Mouse (Mus musculus): ENCODE measurements at regions not wholly inside any gene's neighbourhood (a gene's known extent, or its start where the extent isn't known, plus 50 kb on each side); places are given as distances from the start of the nearest gene placed in this dataset.
A peak's percentile ranks its signal among the peaks of the same experiment; 100 is the strongest.
"Not testable (repeated sequence)": the region's sequence is repeated elsewhere in the genome, so short reads cannot be mapped to it uniquely, and the experiment has no call there.

- WGBS, result 47% methylated on average over 9 of the region's 9 CpGs
- Histone ChIP-seq H3K27ac (no peak overlapping the region), H3K4me2 (no peak overlapping the region), H3K27me3 (replicated peaks) (no peaks in the 10 kb centered on the region), H3K4me3 (replicated peaks) (no peak overlapping the region), H3K4me1 (0 out of 2 replicates have a peak, but pooled peaks cover 5% of the 10 kb centered on the region), H3K36me3 (no peaks in the 10 kb centered on the region), H3K9me3 (no peaks in the 10 kb centered on the region), H3K9ac (no peak overlapping the region)
- no peak for ATAC-seq (ENCODE audit: insufficient read depth, low FRiP score, low read depth)
Measured at GRCm38 (mm10) chr8:83837637-83838378, 62.1 kb upstream of the Adgrl1 start.

- Histone ChIP-seq H3K27me3 (replicated peaks) (no peaks in the 10 kb centered on the region), H3K4me3 (replicated peaks) (no peak overlapping the region), H3K4me1 (no peaks in the 10 kb centered on the region), H3K9ac (no peak overlapping the region), H3K9me3 (no peaks in the 10 kb centered on the region), H3K4me2 (no peak overlapping the region), H3K27ac (no peak overlapping the region), H3K36me3 (no peaks in the 10 kb centered on the region)
- WGBS, result 65% methylated on average over 2 of the region's 2 CpGs
- no peak for ATAC-seq (ENCODE audit: insufficient read depth, low FRiP score, low read depth)
Measured at GRCm38 (mm10) chr8:83829851-83830250, 70.1 kb upstream of the Adgrl1 start.

- WGBS, result 72% methylated on average over 17 of the region's 17 CpGs
- no peaks in the 10 kb centered on the region for H3K27me3 ChIP-seq (replicated peaks)
- ATAC-seq (ENCODE audit: insufficient read depth, low FRiP score, low read depth), result no peak
- no peak overlapping the region for H3K27ac ChIP-seq
- no peaks in the 10 kb centered on the region for H3K9me3 ChIP-seq
- H3K4me1 ChIP-seq, result no peaks in the 10 kb centered on the region
- H3K9ac ChIP-seq, result no peak overlapping the region
- H3K36me3 ChIP-seq, result no peaks in the 10 kb centered on the region
- H3K4me2 ChIP-seq, result no peak overlapping the region
- no peak overlapping the region for H3K4me3 ChIP-seq (replicated peaks)
Measured at GRCm38 (mm10) chr8:83824925-83825680, 74.8 kb upstream of the Adgrl1 start.

GRCm38 (mm10) chr8:83819086-83819485, 78.0 kb upstream of the Adgre5 start:
- no peak for ATAC-seq (ENCODE audit: insufficient read depth, low FRiP score, low read depth)
- no peaks in the 10 kb centered on the region for H3K36me3 ChIP-seq
- no peaks in the 10 kb centered on the region for H3K27me3 ChIP-seq (replicated peaks)
- H3K9me3 ChIP-seq, result no peaks in the 10 kb centered on the region; the same call in 1 of the 2 replicates
- no peak overlapping the region for H3K4me2 ChIP-seq
- H3K4me1 ChIP-seq, result no peaks in the 10 kb centered on the region
- no peak overlapping the region for H3K27ac ChIP-seq
- H3K4me3 ChIP-seq (replicated peaks), result no peak overlapping the region
- 77% methylated on average over 4 of the region's 4 CpGs for WGBS
- no peak overlapping the region for H3K9ac ChIP-seq

- no peak overlapping the region for H3K4me2 ChIP-seq
- no peaks in the 10 kb centered on the region for H3K9me3 ChIP-seq
- no peaks in the 10 kb centered on the region for H3K27me3 ChIP-seq (replicated peaks)
- no peaks in the 10 kb centered on the region for H3K4me1 ChIP-seq
- no peak overlapping the region for H3K27ac ChIP-seq
- no peaks in the 10 kb centered on the region for H3K36me3 ChIP-seq
- ATAC-seq (ENCODE audit: insufficient read depth, low FRiP score, low read depth), result no peak
- H3K9ac ChIP-seq, result no peak overlapping the region
- WGBS, result 80% methylated on average over 2 of the region's 2 CpGs
- H3K4me3 ChIP-seq (replicated peaks), result no peak overlapping the region
Measured at GRCm38 (mm10) chr8:83810651-83811050, 69.5 kb upstream of the Adgre5 start.

GRCm38 (mm10) chr8:83805612-83806011, 64.5 kb upstream of the Adgre5 start:
- Histone ChIP-seq H3K4me2 (no peak overlapping the region), H3K27me3 (replicated peaks) (no peaks in the 10 kb centered on the region), H3K4me3 (replicated peaks) (no peak overlapping the region), H3K36me3 (no peaks in the 10 kb centered on the region), H3K9me3 (no peaks in the 10 kb centered on the region), H3K9ac (no peak overlapping the region), H3K27ac (no peak overlapping the region), H3K4me1 (no peaks in the 10 kb centered on the region)
- 59% methylated on average over 6 of the region's 6 CpGs for WGBS
- ATAC-seq (ENCODE audit: insufficient read depth, low FRiP score, low read depth), result no peak

GRCm38 (mm10) chr8:83803312-83803711, 62.2 kb upstream of the Adgre5 start:
- H3K27ac ChIP-seq; H3K9me3 ChIP-seq; H3K9ac ChIP-seq; H3K4me1 ChIP-seq; H3K27me3 ChIP-seq (replicated peaks); H3K4me2 ChIP-seq; ATAC-seq (ENCODE audit: insufficient read depth, low FRiP score, low read depth); H3K36me3 ChIP-seq; H3K4me3 ChIP-seq (replicated peaks): not testable (repeated sequence)
- 26% methylated on average over 1 of the region's 1 CpGs for WGBS

GRCm38 (mm10) chr8:83802506-83802905, 61.4 kb upstream of the Adgre5 start:
- Histone ChIP-seq H3K4me1 (no peaks in the 10 kb centered on the region), H3K36me3 (no peaks in the 10 kb centered on the region), H3K9ac (no peak overlapping the region), H3K4me2 (no peak overlapping the region), H3K27ac (no peak overlapping the region), H3K9me3 (no peaks in the 10 kb centered on the region), H3K4me3 (replicated peaks) (no peak overlapping the region), H3K27me3 (replicated peaks) (no peaks in the 10 kb centered on the region)
- no peak for ATAC-seq (ENCODE audit: insufficient read depth, low FRiP score, low read depth)
- 49% methylated on average over 3 of the region's 3 CpGs for WGBS

- 0 out of 2 replicates have a peak overlapping the region, but pooled peaks have one; percentile 4 for H3K27ac ChIP-seq
- no peaks in the 10 kb centered on the region for H3K9me3 ChIP-seq
- 52% methylated on average over 8 of the region's 8 CpGs for WGBS
- no peak overlapping the region for H3K9ac ChIP-seq
- ATAC-seq (ENCODE audit: insufficient read depth, low FRiP score, low read depth), result no peak
- H3K4me2 ChIP-seq, result no peak overlapping the region
- no peaks in the 10 kb centered on the region for H3K27me3 ChIP-seq (replicated peaks)
- no peaks in the 10 kb centered on the region for H3K4me1 ChIP-seq
- no peaks in the 10 kb centered on the region for H3K36me3 ChIP-seq
- H3K4me3 ChIP-seq (replicated peaks), result no peak overlapping the region
Measured at GRCm38 (mm10) chr8:83799607-83799950, 58.5 kb upstream of the Adgre5 start.

GRCm38 (mm10) chr8:83798881-83799606, 57.9 kb upstream of the Adgre5 start:
- no peak for ATAC-seq (ENCODE audit: insufficient read depth, low FRiP score, low read depth)
- Histone ChIP-seq H3K36me3 (no peaks in the 10 kb centered on the region), H3K27me3 (replicated peaks) (no peaks in the 10 kb centered on the region), H3K9ac (no peak overlapping the region), H3K4me3 (replicated peaks) (no peak overlapping the region), H3K27ac (0 out of 2 replicates have a peak overlapping the region, but pooled peaks have one; percentile 4), H3K4me1 (no peaks in the 10 kb centered on the region), H3K4me2 (no peak overlapping the region), H3K9me3 (no peaks in the 10 kb centered on the region)
- WGBS, result 75% methylated on average over 9 of the region's 9 CpGs

GRCm38 (mm10) chr8:83793491-83794238, 52.5 kb upstream of the Adgre5 start:
- 73% methylated on average over 16 of the region's 16 CpGs for WGBS
- Histone ChIP-seq H3K27ac (no peak overlapping the region), H3K9me3 (no peaks in the 10 kb centered on the region), H3K27me3 (replicated peaks) (0 out of 2 replicates have a peak, but pooled peaks cover 3% of the 10 kb centered on the region), H3K4me3 (replicated peaks) (no peak overlapping the region), H3K9ac (no peak overlapping the region), H3K36me3 (no peaks in the 10 kb centered on the region), H3K4me1 (no peaks in the 10 kb centered on the region), H3K4me2 (no peak overlapping the region)
- no peak for ATAC-seq (ENCODE audit: insufficient read depth, low FRiP score, low read depth)
